Mouse (Mus musculus) WW6 (cell line): ENCODE data around the gene Gtf2h5.

Source experiments
- DNase-seq: peaks from one replicate; pipeline ENCODE4 v3.0.0-alpha.2; 2013; ENCODE audit warnings: low read depth, low spot score

The Gtf2h5 gene

DNA sequence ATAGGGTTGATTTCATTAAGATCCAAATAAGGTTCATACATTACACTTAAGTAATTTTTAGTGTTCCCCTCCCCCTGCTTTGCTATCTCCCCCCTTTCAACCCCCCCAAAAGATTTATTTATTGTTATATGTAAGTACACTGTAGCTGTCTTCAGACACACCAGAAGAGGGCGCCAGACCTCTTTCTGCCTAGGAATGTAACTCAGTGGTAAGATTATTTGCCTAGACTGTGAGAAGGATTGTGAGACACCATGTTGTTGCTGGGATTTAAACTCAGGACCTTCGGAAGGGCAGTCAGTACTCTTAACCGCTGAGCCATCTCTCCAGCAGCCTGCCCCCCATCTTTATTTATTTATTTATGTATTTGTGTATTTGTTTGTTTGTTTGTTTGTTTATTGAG lies 31.4 kb downstream of the Gtf2h5 start:
- DNase-seq = no peak

- DNase-seq = no peak
Observed at GRCm38 (mm10) chr17:6113653-6114052, 34.1 kb downstream of the Gtf2h5 start.

DNA sequence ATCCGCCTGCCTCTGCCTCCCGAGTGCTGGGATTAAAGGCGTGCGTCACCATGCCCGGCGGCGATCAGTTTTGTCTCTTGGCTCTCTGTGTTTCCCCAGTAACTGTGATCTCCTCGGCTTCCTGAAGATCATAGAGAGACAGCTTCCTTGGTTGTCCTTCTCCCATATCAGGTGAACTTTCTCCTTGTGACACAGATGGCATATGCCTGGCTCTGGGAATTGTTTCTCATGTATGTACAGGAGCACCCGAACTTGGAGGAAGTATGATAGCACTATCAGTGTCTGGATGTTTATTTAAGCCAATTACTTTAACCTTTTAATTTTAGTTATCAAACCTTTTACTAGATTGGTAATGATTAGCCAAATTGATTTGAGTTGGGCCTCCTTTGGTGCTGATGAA lies 35.5 kb downstream of the Gtf2h5 start:
- no peak for DNase-seq

DNA sequence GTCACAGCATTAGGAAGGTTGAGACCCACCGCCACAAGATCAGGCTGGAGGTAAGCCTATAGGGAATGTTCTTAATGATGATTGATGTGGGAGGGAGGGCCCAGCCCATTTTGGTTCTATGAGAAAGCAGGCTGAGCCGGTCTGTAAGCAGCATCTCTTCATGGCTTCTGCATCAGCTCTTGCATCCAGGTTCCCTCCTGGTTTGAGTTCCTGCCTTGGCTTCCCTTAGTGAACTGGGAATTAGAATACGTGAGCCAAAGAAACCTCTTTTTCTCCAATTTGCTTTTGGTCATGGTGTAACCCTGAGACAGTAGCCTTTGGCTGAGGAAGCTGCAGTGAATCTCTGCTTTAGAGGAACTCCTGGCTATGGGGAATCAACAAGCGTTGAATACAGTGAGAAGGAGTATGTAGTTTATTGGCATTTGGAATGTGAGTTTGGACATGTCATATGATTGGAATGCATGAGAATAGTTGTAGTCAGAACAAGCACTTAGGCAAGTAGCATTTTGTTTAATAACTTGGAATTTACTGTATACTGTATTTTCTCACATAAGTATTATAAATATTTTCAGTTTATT lies 37.7 kb downstream of the Gtf2h5 start:
- no peak for DNase-seq

GRCm38 (mm10) chr17:6117917-6118316 lies 38.3 kb downstream of the Gtf2h5 start:
- DNase-seq = no peak

DNA sequence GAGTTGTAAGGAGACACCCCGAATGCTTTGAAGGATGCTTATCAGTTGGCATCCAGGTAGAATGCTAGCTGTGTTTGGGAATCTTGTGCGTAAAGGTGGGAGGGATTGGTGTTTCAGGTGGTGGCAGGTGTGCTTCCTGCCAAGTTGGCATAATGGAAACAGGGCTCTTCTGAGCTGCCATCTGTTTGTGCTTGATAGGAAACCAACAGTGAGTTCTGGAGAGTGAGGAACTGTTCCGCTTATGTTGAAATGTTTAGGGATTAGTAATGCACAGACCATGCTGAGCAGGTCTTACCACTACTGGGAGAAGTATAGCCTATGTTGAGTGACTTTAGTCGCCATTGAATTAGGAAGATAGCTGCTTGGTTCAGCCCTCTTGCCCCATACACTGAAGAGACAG lies 39.3 kb downstream of the Gtf2h5 start:
- DNase-seq = no peak

DNA sequence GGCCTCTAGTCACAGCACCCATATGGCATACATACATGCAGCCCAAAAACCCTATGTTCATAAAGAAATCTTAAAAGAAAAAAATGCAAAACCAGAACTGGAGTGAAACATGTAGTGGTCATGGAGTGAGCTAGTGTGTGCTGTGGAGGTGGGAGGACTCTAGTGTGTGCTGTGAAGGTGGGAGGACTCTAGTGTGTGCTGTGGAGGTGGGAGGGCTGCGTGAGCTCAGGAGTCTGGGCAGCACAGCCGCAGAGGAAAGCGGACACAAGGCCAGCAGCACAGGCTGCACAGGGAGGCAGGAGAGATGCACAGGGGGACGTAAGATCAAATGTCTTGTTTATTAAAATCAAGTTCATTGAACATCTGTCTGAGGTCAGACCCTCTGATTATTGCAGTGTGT lies 44.2 kb downstream of the Gtf2h5 start:
- no peak for DNase-seq

DNA sequence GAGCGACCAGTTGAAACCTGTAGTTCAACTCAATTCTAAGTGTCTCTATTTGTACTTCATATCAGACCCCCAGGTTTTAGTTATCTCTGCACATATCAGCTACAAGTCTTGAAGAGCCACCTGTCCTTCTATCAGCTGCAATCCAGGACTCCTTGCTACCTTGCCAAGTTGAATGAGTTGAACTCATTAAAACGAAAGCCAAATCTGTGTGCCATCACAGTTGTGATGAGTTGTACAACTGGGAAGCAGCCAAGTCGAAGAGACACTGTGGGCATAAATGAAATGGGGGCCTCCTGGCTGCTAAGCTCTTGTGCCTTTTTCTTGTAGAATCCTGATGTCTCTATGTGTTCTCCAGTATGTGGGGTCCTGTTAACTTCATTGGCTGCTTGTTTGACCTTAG lies 45.9 kb downstream of the Gtf2h5 start:
- DNase-seq = no peak

- DNase-seq = no peak
Observed at GRCm38 (mm10) chr17:6128039-6128438, 48.5 kb downstream of the Gtf2h5 start.

DNA sequence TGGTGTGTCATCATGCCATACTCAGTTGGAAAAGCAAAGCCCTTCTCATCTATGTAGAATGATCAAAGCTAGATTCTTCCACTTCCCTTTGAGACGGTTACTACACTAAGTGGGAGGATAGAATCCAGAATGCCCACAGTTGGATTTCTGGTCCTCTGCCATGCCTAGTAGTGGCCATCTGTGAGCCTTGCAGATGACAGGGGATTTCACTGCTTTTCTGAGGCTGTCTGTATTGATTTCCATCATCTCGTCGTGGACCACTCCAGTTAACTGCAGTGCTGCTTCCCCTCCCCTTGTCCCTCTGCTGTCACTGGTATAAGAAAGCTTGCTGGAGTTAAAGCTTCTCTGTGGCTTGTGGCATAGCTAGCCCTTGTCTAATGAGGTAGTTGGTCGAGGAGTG lies 49.8 kb downstream of the Gtf2h5 start:
- no peak for DNase-seq

GRCm38 (mm10) chr17:6131083-6131482 lies 51.5 kb downstream of the Gtf2h5 start:
- DNase-seq = no peak
